Mouse (Mus musculus): Measurements from ENCODE around the gene Spred2.

The Spred2 gene

GRCm38 (mm10) chr11:19925149-19925975 lies 1.2 kb downstream of the Spred2 start:
- peak; percentile 77 for DNase-seq (ENCODE audit: low read depth, low spot score)

GRCm38 (mm10) chr11:19925976-19926842 lies 2.0 kb downstream of the Spred2 start:
- DNase-seq (ENCODE audit: low read depth, low spot score) = peak; percentile 89

- DNase-seq (ENCODE audit: low read depth, low spot score) = no peak
Observed at GRCm38 (mm10) chr11:19926843-19927120, 2.6 kb downstream of the Spred2 start.

GRCm38 (mm10) chr11:19928633-19929032 lies 4.5 kb downstream of the Spred2 start:
- DNase-seq (ENCODE audit: low read depth, low spot score) = no peak

- no peak for DNase-seq (ENCODE audit: low read depth, low spot score)
Observed at GRCm38 (mm10) chr11:19929087-19929865, 5.1 kb downstream of the Spred2 start.

- no peak for DNase-seq (ENCODE audit: low read depth, low spot score)
Observed at GRCm38 (mm10) chr11:19931569-19932230, 7.5 kb downstream of the Spred2 start.

- DNase-seq (ENCODE audit: low read depth, low spot score) = peak; percentile 55
Observed at GRCm38 (mm10) chr11:19932983-19933511, 8.9 kb downstream of the Spred2 start.

- no peak for DNase-seq (ENCODE audit: low read depth, low spot score)
Observed at GRCm38 (mm10) chr11:19935524-19936354, 11.6 kb downstream of the Spred2 start.

GRCm38 (mm10) chr11:19938456-19939004 lies 14.4 kb downstream of the Spred2 start:
- no peak for DNase-seq (ENCODE audit: low read depth, low spot score)

GRCm38 (mm10) chr11:19939305-19939730 lies 15.1 kb downstream of the Spred2 start:
- DNase-seq (ENCODE audit: low read depth, low spot score) = no peak

GRCm38 (mm10) chr11:19939831-19940230 lies 15.7 kb downstream of the Spred2 start:
- DNase-seq (ENCODE audit: low read depth, low spot score) = no peak

GRCm38 (mm10) chr11:19941156-19941777 lies 17.1 kb downstream of the Spred2 start:
- DNase-seq (ENCODE audit: low read depth, low spot score) = no peak

GRCm38 (mm10) chr11:19941978-19942377 lies 17.8 kb downstream of the Spred2 start:
- no peak for DNase-seq (ENCODE audit: low read depth, low spot score)

GRCm38 (mm10) chr11:19943753-19944152 lies 19.6 kb downstream of the Spred2 start:
- DNase-seq (ENCODE audit: low read depth, low spot score) = no peak

- DNase-seq (ENCODE audit: low read depth, low spot score) = no peak
Observed at GRCm38 (mm10) chr11:19944701-19945100, 20.5 kb downstream of the Spred2 start.

GRCm38 (mm10) chr11:19946721-19947120 lies 22.5 kb downstream of the Spred2 start:
- peak; percentile 77 for DNase-seq (ENCODE audit: low read depth, low spot score)

GRCm38 (mm10) chr11:19947626-19948135 lies 23.5 kb downstream of the Spred2 start:
- DNase-seq (ENCODE audit: low read depth, low spot score) = no peak

- DNase-seq (ENCODE audit: low read depth, low spot score) = no peak
Observed at GRCm38 (mm10) chr11:19949725-19950124, 25.6 kb downstream of the Spred2 start.

- DNase-seq (ENCODE audit: low read depth, low spot score) = no peak
Observed at GRCm38 (mm10) chr11:19950169-19950568, 26.0 kb downstream of the Spred2 start.
